Mouse (Mus musculus) erythroblast, embryonic 14.5 days (primary cell): ENCODE data around the gene Fgfrl1.

Source experiments
- GATA1 ChIP-seq: IDR thresholded peaks from 2 replicates; pipeline ENCODE4 v1.6.1; 2012; ENCODE audit warnings: low read length, inconsistent platforms, mixed read lengths
- TAL1 ChIP-seq: IDR thresholded peaks from 3 replicates; pipeline ENCODE4 v1.6.1; 2012; ENCODE audit warnings: low read length, inconsistent platforms, mixed read lengths

DNA sequence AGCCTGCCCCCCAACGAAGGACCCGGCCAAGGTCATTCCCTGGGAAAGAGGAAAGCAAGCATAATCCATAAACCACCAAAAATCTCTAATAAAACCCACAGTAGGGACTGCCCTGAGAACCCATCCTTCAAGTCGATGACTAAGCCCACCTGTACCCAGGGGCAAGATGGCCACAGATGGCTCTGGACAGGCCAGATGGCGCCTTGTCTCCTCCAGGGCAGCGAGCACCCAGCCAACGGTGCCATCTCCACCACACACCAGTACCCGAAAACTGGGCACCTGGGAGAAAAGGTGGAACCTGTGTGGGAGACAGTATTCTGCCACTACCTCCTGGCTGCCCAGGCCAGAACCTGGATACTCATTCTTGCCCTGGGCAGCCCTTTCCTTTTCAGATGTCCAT, 41.8 kb upstream of the Fgfrl1 start:
- TF ChIP-seq TAL1 (no peak), GATA1 (no peak)
